Mouse (Mus musculus): Measurements from ENCODE around the gene Ereg. TPM values are rescaled to one million over a fixed set of nuclear protein-coding genes. Genes with fewer than 3 reads are reported as not detected.

The Ereg gene
- polyA plus RNA-seq (2014; fragmentation: Nextera tagmentation; extraction: Ambion mirVana), result not detected in 2 replicates

DNA sequence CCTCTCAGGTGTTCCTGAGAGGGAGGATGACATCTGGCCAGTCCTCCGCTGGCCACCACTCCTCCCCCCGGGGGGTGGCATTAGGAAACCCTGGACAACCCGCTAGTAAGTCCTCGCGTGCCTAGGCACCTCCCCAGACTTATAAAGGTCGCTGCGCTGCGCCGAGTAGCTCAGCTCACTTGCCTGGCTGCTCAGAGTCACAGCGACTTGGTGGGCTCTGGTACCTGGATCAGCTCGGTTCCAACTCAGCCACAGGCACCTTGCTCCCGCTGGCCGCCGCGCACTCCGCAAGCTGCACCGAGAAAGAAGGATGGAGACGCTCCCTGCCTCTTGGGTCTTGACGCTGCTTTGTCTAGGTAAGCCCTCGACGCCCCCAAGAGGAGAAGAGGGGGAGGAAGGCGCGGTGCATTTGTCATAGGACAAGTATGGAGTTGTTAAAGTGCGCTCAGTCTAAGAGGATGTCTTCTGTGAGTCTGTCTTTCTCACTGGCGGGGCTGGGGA, at the start of gene Ereg:
Gene Ereg, plus strand, starts transcription at position 173 of the 501 bp plus-strand sequence.
- ATAC-seq (ENCODE audit: insufficient number of reproducible peaks, low FRiP score, low TSS enrichment, low read depth) (no peak), DNase-seq (ENCODE audit: low spot score) (peak; percentile 47)
- Histone ChIP-seq H3K27ac (replicated peaks; ENCODE audit: low read depth, low read length) (no peak within 1 kb of the TSS), H3K4me1 (ENCODE audit: control insufficient read depth, insufficient read depth, low read length) (no peaks in the 10 kb centered on the region), H3K36me3 (ENCODE audit: control insufficient read depth, insufficient read depth, low read length) (no peaks in the 10 kb centered on the region), H3K4me3 (ENCODE audit: low read depth, low read length) (peak within 1 kb of the TSS; percentile 20), H3K9me3 (ENCODE audit: control insufficient read depth, low read length) (no peaks in the 10 kb centered on the region), H3K27me3 (ENCODE audit: control insufficient read depth, insufficient read depth, low read length) (peaks cover 12% of the 10 kb centered on the region), H3K9ac (ENCODE audit: low read length) (no peak within 1 kb of the TSS), H3K4me2 (ENCODE audit: low read depth, severe bottlenecking) (peak within 1 kb of the TSS; percentile 48)
- WGBS, result under 1% methylated on average over 25 of the region's 25 CpGs

GRCm38 (mm10) chr5:91027164-91027563, 47.3 kb upstream of the Ereg start, which contains the start of gene Epgn:
Gene Epgn, plus strand, starts transcription at chr5:91027464.
- Histone ChIP-seq H3K9ac (ENCODE audit: low read length) (no peak within 1 kb of the TSS), H3K36me3 (ENCODE audit: control insufficient read depth, insufficient read depth, low read length) (no peaks in the 10 kb centered on the region), H3K4me1 (ENCODE audit: control insufficient read depth, insufficient read depth, low read length) (no peaks in the 10 kb centered on the region), H3K4me3 (ENCODE audit: low read depth, low read length) (no peak within 1 kb of the TSS), H3K4me2 (ENCODE audit: low read depth, severe bottlenecking) (no peak within 1 kb of the TSS), H3K27ac (replicated peaks; ENCODE audit: low read depth, low read length) (no peak within 1 kb of the TSS), H3K27me3 (ENCODE audit: control insufficient read depth, insufficient read depth, low read length) (no peaks in the 10 kb centered on the region), H3K9me3 (ENCODE audit: control insufficient read depth, low read length) (no peaks in the 10 kb centered on the region)
- 88% methylated on average over 6 of the region's 6 CpGs for WGBS
- DNase-seq (ENCODE audit: low spot score) (no peak), ATAC-seq (ENCODE audit: insufficient number of reproducible peaks, low FRiP score, low TSS enrichment, low read depth) (no peak)

DNA sequence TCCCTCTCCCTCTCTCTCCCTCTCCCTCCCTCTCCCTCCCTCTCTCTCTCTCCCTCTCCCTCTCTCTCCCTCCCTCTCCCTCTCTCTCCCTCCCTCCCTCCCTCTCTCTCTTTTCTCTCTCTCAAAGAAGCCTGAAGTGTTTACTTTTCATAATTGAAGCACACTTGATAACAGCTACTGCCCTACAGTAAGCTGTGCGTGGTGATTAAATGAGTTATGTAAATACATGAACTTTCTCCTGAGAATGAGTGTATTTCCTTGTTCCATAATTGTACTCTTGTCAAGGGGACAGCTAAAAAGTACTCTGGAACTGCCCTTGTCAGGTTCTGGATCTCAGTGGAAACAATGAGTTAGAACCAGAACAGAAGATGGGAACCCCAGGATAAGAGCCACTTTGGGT, 46.6 kb upstream of the Ereg start:
- Histone ChIP-seq H3K27ac (replicated peaks; ENCODE audit: low read depth, low read length) (no peak overlapping the region), H3K4me1 (ENCODE audit: control insufficient read depth, insufficient read depth, low read length) (no peaks in the 10 kb centered on the region), H3K27me3 (ENCODE audit: control insufficient read depth, insufficient read depth, low read length) (no peaks in the 10 kb centered on the region), H3K4me2 (ENCODE audit: low read depth, severe bottlenecking) (no peak overlapping the region), H3K9ac (ENCODE audit: low read length) (no peak overlapping the region), H3K36me3 (ENCODE audit: control insufficient read depth, insufficient read depth, low read length) (no peaks in the 10 kb centered on the region), H3K9me3 (ENCODE audit: control insufficient read depth, low read length) (no peaks in the 10 kb centered on the region), H3K4me3 (ENCODE audit: low read depth, low read length) (no peak overlapping the region)
- 86% methylated on average over 1 of the region's 1 CpGs for whole genome bisulfite sequencing
- no peak for DNase-seq (ENCODE audit: low spot score)
- ATAC-seq (ENCODE audit: insufficient number of reproducible peaks, low FRiP score, low TSS enrichment, low read depth), result no peak

GRCm38 (mm10) chr5:91030629-91031028, 43.8 kb upstream of the Ereg start:
- Histone ChIP-seq H3K9me3 (ENCODE audit: control insufficient read depth, low read length) (no peaks in the 10 kb centered on the region), H3K9ac (ENCODE audit: low read length) (no peak overlapping the region), H3K27me3 (ENCODE audit: control insufficient read depth, insufficient read depth, low read length) (no peaks in the 10 kb centered on the region), H3K4me3 (ENCODE audit: low read depth, low read length) (no peak overlapping the region), H3K4me1 (ENCODE audit: control insufficient read depth, insufficient read depth, low read length) (no peaks in the 10 kb centered on the region), H3K4me2 (ENCODE audit: low read depth, severe bottlenecking) (no peak overlapping the region), H3K36me3 (ENCODE audit: control insufficient read depth, insufficient read depth, low read length) (no peaks in the 10 kb centered on the region), H3K27ac (replicated peaks; ENCODE audit: low read depth, low read length) (no peak overlapping the region)
- 90% methylated on average over 2 of the region's 2 CpGs for WGBS
- DNase-seq (ENCODE audit: low spot score) (no peak), ATAC-seq (ENCODE audit: insufficient number of reproducible peaks, low FRiP score, low TSS enrichment, low read depth) (no peak)

GRCm38 (mm10) chr5:91035341-91035740, 39.1 kb upstream of the Ereg start:
- H3K9ac ChIP-seq (ENCODE audit: low read length), result no peak overlapping the region
- no peak overlapping the region for H3K4me2 ChIP-seq (ENCODE audit: low read depth, severe bottlenecking)
- no peak for ATAC-seq (ENCODE audit: insufficient number of reproducible peaks, low FRiP score, low TSS enrichment, low read depth)
- no peaks in the 10 kb centered on the region for H3K4me1 ChIP-seq (ENCODE audit: control insufficient read depth, insufficient read depth, low read length)
- DNase-seq (ENCODE audit: low spot score), result no peak
- H3K36me3 ChIP-seq (ENCODE audit: control insufficient read depth, insufficient read depth, low read length), result no peaks in the 10 kb centered on the region
- H3K27ac ChIP-seq (replicated peaks; ENCODE audit: low read depth, low read length), result no peak overlapping the region
- WGBS, result 83% methylated on average over 2 of the region's 2 CpGs
- no peaks in the 10 kb centered on the region for H3K9me3 ChIP-seq (ENCODE audit: control insufficient read depth, low read length)
- H3K4me3 ChIP-seq (ENCODE audit: low read depth, low read length), result no peak overlapping the region
- no peaks in the 10 kb centered on the region for H3K27me3 ChIP-seq (ENCODE audit: control insufficient read depth, insufficient read depth, low read length)

DNA sequence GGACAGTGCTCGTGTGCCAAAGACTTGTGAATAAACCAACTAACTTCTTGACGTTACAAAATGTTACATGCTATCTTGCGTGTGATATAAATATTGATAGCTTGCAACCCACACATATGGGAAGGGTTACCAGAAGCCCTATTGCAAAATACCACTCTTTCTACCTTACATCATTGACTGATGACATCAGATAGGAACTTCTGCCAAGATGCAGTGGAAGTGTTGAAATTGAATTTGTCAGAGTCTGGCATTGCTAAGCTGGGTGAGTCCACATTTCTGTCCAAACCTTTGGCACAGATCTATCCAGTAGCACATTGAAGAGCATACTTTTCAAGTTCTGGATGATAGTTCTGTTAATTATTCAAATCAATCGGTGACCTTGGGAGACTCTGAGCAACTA, 37.8 kb upstream of the Ereg start:
- H3K27me3 ChIP-seq (ENCODE audit: control insufficient read depth, insufficient read depth, low read length), result no peaks in the 10 kb centered on the region
- H3K4me1 ChIP-seq (ENCODE audit: control insufficient read depth, insufficient read depth, low read length), result no peaks in the 10 kb centered on the region
- DNase-seq (ENCODE audit: low spot score), result no peak
- no peaks in the 10 kb centered on the region for H3K36me3 ChIP-seq (ENCODE audit: control insufficient read depth, insufficient read depth, low read length)
- no peak overlapping the region for H3K9ac ChIP-seq (ENCODE audit: low read length)
- 93% methylated on average over 4 of the region's 4 CpGs for WGBS
- no peak overlapping the region for H3K27ac ChIP-seq (replicated peaks; ENCODE audit: low read depth, low read length)
- no peak overlapping the region for H3K4me3 ChIP-seq (ENCODE audit: low read depth, low read length)
- ATAC-seq (ENCODE audit: insufficient number of reproducible peaks, low FRiP score, low TSS enrichment, low read depth), result no peak
- no peak overlapping the region for H3K4me2 ChIP-seq (ENCODE audit: low read depth, severe bottlenecking)
- H3K9me3 ChIP-seq (ENCODE audit: control insufficient read depth, low read length), result no peaks in the 10 kb centered on the region

- Histone ChIP-seq H3K4me1 (ENCODE audit: control insufficient read depth, insufficient read depth, low read length) (no peaks in the 10 kb centered on the region), H3K27me3 (ENCODE audit: control insufficient read depth, insufficient read depth, low read length) (no peaks in the 10 kb centered on the region), H3K9ac (ENCODE audit: low read length) (no peak overlapping the region), H3K27ac (replicated peaks; ENCODE audit: low read depth, low read length) (no peak overlapping the region), H3K9me3 (ENCODE audit: control insufficient read depth, low read length) (no peaks in the 10 kb centered on the region), H3K4me3 (ENCODE audit: low read depth, low read length) (no peak overlapping the region), H3K36me3 (ENCODE audit: control insufficient read depth, insufficient read depth, low read length) (no peaks in the 10 kb centered on the region), H3K4me2 (ENCODE audit: low read depth, severe bottlenecking) (no peak overlapping the region)
- DNase-seq (ENCODE audit: low spot score), result no peak
- WGBS, result 88% methylated on average over 2 of the region's 2 CpGs
- ATAC-seq (ENCODE audit: insufficient number of reproducible peaks, low FRiP score, low TSS enrichment, low read depth), result no peak
These were observed 36.7 kb upstream of the Ereg start for GRCm38 (mm10) chr5:91037756-91038155.

DNA sequence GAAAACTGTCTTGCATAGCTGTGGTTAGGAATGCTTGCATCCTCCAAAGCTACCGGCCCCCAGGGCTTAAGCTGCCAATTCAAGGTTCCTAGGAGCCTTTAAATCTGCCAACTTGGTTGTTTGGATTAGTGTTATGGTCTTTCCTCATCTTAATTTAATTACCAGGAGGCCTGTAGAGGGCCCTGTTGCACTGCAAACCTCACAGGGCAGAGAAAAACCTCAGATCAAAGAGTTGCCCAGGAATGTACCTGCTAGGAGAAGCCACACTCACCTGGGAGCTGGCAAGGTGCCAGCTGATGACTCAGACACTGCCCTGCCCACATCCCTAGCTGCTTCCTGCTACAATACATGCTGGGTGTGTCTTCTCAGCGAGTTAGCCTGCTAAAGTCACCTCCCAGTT, 35.9 kb upstream of the Ereg start:
- H3K27me3 ChIP-seq (ENCODE audit: control insufficient read depth, insufficient read depth, low read length), result no peaks in the 10 kb centered on the region
- DNase-seq (ENCODE audit: low spot score), result peak; percentile 40
- H3K9me3 ChIP-seq (ENCODE audit: control insufficient read depth, low read length), result no peaks in the 10 kb centered on the region
- 16% methylated on average over 2 of the region's 2 CpGs for WGBS
- no peaks in the 10 kb centered on the region for H3K4me1 ChIP-seq (ENCODE audit: control insufficient read depth, insufficient read depth, low read length)
- no peak overlapping the region for H3K9ac ChIP-seq (ENCODE audit: low read length)
- H3K36me3 ChIP-seq (ENCODE audit: control insufficient read depth, insufficient read depth, low read length), result no peaks in the 10 kb centered on the region
- H3K4me2 ChIP-seq (ENCODE audit: low read depth, severe bottlenecking), result no peak overlapping the region
- no peak overlapping the region for H3K4me3 ChIP-seq (ENCODE audit: low read depth, low read length)
- ATAC-seq (ENCODE audit: insufficient number of reproducible peaks, low FRiP score, low TSS enrichment, low read depth), result no peak
- no peak overlapping the region for H3K27ac ChIP-seq (replicated peaks; ENCODE audit: low read depth, low read length)

DNA sequence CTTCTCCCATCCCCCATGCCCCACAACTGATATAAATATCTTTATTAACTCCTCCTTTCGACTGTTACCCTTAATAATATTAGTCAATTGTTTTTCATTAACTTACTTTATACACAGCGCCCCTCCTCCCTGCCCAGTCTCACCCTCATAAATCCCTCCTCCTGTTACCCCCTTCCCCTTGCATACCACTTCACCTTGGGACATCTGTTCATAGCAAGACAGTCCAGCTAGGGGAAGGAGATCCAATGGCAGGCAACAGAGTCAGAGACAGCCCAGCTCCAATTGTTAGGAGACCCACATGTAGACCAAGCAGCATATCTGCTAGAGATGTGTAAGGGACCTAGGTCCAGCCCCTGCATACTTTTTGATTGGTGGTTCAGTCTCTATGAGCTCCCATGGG, 35.5 kb upstream of the Ereg start:
- no peak overlapping the region for H3K27ac ChIP-seq (replicated peaks; ENCODE audit: low read depth, low read length)
- no peaks in the 10 kb centered on the region for H3K4me1 ChIP-seq (ENCODE audit: control insufficient read depth, insufficient read depth, low read length)
- H3K4me2 ChIP-seq (ENCODE audit: low read depth, severe bottlenecking), result no peak overlapping the region
- DNase-seq (ENCODE audit: low spot score), result no peak
- no peak overlapping the region for H3K9ac ChIP-seq (ENCODE audit: low read length)
- no peak for ATAC-seq (ENCODE audit: insufficient number of reproducible peaks, low FRiP score, low TSS enrichment, low read depth)
- H3K4me3 ChIP-seq (ENCODE audit: low read depth, low read length), result no peak overlapping the region
- 54% methylated on average over 2 of the region's 2 CpGs for WGBS
- no peaks in the 10 kb centered on the region for H3K27me3 ChIP-seq (ENCODE audit: control insufficient read depth, insufficient read depth, low read length)
- H3K36me3 ChIP-seq (ENCODE audit: control insufficient read depth, insufficient read depth, low read length), result no peaks in the 10 kb centered on the region
- H3K9me3 ChIP-seq (ENCODE audit: control insufficient read depth, low read length), result no peaks in the 10 kb centered on the region
